Mouse (Mus musculus) testis, adult 2 months (tissue): Measurements from ENCODE around the gene Hhatl. TPM values are rescaled to one million over a fixed set of nuclear protein-coding genes. Genes with fewer than 3 reads are reported as not detected.

Experiments
- H3K27ac ChIP-seq: fragments of 200-500 bp; 2 replicates; pipeline ENCODE4 v1.5.1; 2012; ENCODE audit warnings: low read depth, low read length; ENCODE audit not compliant: control insufficient read depth, insufficient read depth
- H3K27me3 ChIP-seq: fragments of 200-500 bp; 2 replicates; pipeline ENCODE4 v1.6.1; 2012; ENCODE audit warnings: mild to moderate bottlenecking, low read length, moderate library complexity; ENCODE audit not compliant: control insufficient read depth, insufficient read depth
- H3K36me3 ChIP-seq: fragments of 200-500 bp; 2 replicates; pipeline ENCODE4 v1.6.1; 2012; ENCODE audit warnings: mild to moderate bottlenecking, low read length; ENCODE audit not compliant: control insufficient read depth, insufficient read depth
- H3K4me1 ChIP-seq: fragments of 200-500 bp; 2 replicates; pipeline ENCODE4 v1.6.1; 2012; ENCODE audit warnings: low read length; ENCODE audit not compliant: control insufficient read depth, insufficient read depth
- H3K4me3 ChIP-seq: fragments of 200-500 bp; 2 replicates; pipeline ENCODE4 v1.5.1; 2012; ENCODE audit warnings: low read depth, mild to moderate bottlenecking, low read length, moderate library complexity, mixed read lengths; ENCODE audit not compliant: control insufficient read depth
- CTCF ChIP-seq: fragments of 200-500 bp; IDR thresholded peaks from 2 replicates; pipeline ENCODE4 v1.5.1; 2012; ENCODE audit warnings: low read depth, mild to moderate bottlenecking, inconsistent platforms, low read length, moderate library complexity; ENCODE audit not compliant: control insufficient read depth, insufficient read depth, insufficient replicate concordance
- POLR2A ChIP-seq: fragments of 200-500 bp; IDR thresholded peaks from 2 replicates; pipeline ENCODE4 v1.6.1; 2012; ENCODE audit warnings: low read depth, mild to moderate bottlenecking, inconsistent platforms, low read length, moderate library complexity; ENCODE audit not compliant: control insufficient read depth
- polyA plus RNA-seq: library from polyadenylated mRNA; depleted of rRNA; stranded (reverse); fragments of >200 nt; gene quantifications from 2 replicates; pipeline ENCODE4 v1.2.3, GENCODE M21; 2012

Gene Hhatl
- polyA plus RNA-seq, 1 experiment = 19.8 TPM

DNA sequence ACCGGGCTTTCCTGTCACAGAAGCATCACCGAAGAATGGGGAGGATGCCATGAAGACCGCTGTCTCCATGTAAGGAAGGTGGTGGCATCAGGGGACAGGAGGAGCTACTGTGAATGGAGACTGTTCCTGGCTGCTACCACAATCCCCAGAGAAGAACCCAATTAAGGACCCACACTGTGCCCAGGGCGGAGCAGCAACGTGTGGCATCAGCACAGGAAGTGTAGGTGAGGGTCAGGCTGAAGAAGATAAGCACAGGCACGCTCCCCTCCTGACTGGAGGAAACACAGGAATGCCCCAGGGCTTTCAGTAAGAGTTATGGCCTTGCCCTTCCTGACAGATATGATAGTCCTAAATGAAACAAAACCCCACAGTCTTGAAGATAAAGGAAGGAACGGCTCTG lies 10.4 kb upstream of the Hhatl start:
- Histone ChIP-seq H3K27ac (no peak overlapping the region), H3K4me1 (peaks cover 2% of the 10 kb centered on the region; the same call in 1 of the 2 replicates)

DNA sequence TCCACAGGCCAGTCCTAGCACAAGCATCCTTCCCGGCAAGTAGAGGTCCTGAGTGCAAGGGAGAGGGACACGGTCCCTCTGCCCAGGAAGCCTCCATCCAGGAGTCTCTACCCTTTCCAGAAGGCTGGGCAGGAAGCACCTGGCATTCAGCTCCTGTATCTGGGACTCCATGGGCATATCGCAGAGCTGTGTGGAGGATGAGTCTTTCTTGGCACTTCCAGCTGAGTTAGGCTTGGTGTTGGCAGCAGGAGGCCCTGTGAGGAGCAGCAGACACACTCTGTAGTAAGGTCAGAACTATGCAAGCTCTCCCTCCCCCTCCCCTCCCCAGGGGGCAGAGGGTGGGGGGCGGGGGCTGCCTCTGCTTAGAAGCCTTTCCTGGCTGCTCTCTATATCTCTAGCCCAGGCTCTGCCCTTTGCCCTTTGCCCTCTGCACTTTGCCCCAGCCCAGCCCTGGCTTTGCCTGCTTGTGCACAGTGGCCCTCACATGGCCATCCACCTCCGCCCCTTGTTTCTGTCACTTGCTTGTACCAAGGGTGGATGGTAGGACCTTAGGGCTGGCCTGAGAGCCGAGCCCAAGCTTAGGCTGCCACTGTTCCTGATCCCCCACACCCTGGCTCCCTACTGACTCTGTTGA lies 6.7 kb upstream of the Hhatl start:
- H3K27ac ChIP-seq = no peak overlapping the region
- no peaks in the 10 kb centered on the region for H3K27me3 ChIP-seq
- TF ChIP-seq CTCF (no peak), POLR2A (no peak)
- no peaks in the 10 kb centered on the region; the same call in none of the 2 replicates for H3K36me3 ChIP-seq
- H3K4me3 ChIP-seq = no peak overlapping the region
- peaks cover 2% of the 10 kb centered on the region; the same call in 1 of the 2 replicates for H3K4me1 ChIP-seq

More for the DNA sequence above, 10.4 kb upstream of the Hhatl start:
- no peaks in the 10 kb centered on the region for H3K27me3 ChIP-seq
- H3K36me3 ChIP-seq = no peaks in the 10 kb centered on the region; the same call in none of the 2 replicates
- H3K4me3 ChIP-seq = no peak overlapping the region
- no peak for TF ChIP-seq CTCF

GRCm38 (mm10) chr9:121797722-121798121 lies 5.4 kb upstream of the Hhatl start:
- Histone ChIP-seq H3K4me3 (no peak overlapping the region), H3K27me3 (no peaks in the 10 kb centered on the region), H3K36me3 (no peaks in the 10 kb centered on the region; the same call in none of the 2 replicates), H3K4me1 (peaks cover 2% of the 10 kb centered on the region; the same call in 1 of the 2 replicates), H3K27ac (no peak overlapping the region)
- no peak for TF ChIP-seq POLR2A
- no peak for TF ChIP-seq CTCF

DNA sequence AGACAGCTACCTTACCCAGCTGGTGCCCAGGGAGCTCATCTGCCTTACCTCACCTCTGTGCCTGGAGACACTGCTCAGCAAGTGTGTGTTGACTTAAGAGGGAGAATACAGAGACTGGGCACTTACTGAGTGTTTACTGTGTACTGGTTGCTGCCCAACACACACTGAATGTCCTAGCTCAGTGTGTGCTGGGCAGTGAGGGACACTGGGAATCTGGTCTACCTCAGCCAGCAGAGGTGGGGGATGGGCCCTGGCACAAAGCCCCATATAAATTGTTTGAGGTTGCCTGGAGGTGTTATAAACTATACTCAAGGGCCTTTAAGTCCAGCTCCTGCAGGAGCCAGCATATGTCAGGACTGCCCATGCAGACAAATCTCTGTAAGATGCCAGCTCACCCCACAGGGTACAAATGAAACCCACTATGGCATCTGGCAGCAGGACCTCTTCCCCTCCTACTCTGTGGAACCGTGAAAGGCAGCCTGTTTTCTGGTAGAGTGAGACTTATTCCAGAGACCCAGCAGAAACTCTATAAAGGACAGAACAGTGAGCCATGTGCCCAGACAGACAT lies 2.7 kb upstream of the Hhatl start:
- H3K27me3 ChIP-seq = no peaks in the 10 kb centered on the region
- no peak overlapping the region for H3K27ac ChIP-seq
- peaks cover 4% of the 10 kb centered on the region for H3K4me1 ChIP-seq
- no peak for TF ChIP-seq CTCF
- no peak for TF ChIP-seq POLR2A
- no peaks in the 10 kb centered on the region; the same call in none of the 2 replicates for H3K36me3 ChIP-seq
- no peak overlapping the region for H3K4me3 ChIP-seq

GRCm38 (mm10) chr9:121791206-121791605 lies 1.1 kb downstream of the Hhatl start:
- Histone ChIP-seq H3K27ac (no peak overlapping the region), H3K27me3 (no peaks in the 10 kb centered on the region), H3K36me3 (no peaks in the 10 kb centered on the region), H3K4me1 (peaks cover 2% of the 10 kb centered on the region), H3K4me3 (no peak overlapping the region)
- TF ChIP-seq CTCF (no peak), POLR2A (no peak)

DNA sequence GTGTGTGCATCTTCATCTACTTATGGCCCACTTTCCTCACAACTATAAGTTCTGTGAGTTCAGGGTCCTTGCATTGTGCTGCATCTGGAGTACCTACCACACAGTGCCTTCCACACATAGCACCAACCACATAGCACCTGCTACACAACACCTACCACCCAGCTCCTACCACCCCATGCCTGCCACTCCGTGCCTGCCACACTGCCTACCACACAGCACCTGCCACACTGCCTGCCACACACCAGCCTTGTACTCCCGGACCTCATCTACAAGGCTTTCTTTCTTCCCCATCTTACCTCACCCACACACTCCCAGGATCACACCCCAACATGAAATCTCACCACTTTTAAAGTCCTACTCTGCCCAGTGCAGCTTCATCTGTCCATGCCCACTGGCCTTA lies 5.9 kb downstream of the Hhatl start:
- no peak overlapping the region for H3K4me3 ChIP-seq
- no peaks in the 10 kb centered on the region for H3K36me3 ChIP-seq
- TF ChIP-seq POLR2A = no peak
- no peak for TF ChIP-seq CTCF
- peaks cover 2% of the 10 kb centered on the region for H3K4me1 ChIP-seq
- H3K27me3 ChIP-seq = no peaks in the 10 kb centered on the region
- H3K27ac ChIP-seq = no peak overlapping the region

- H3K4me1 ChIP-seq = peaks cover 2% of the 10 kb centered on the region
- TF ChIP-seq CTCF (no peak), POLR2A (no peak)
- H3K27ac ChIP-seq = no peak overlapping the region
- H3K4me3 ChIP-seq = no peak overlapping the region
- no peaks in the 10 kb centered on the region for H3K36me3 ChIP-seq
- no peaks in the 10 kb centered on the region for H3K27me3 ChIP-seq
Measured at GRCm38 (mm10) chr9:121785261-121785660, 7.0 kb downstream of the Hhatl start.
